18 mouse cellular contexts compared by ENCODE assay signal in the genomic region with DNA sequence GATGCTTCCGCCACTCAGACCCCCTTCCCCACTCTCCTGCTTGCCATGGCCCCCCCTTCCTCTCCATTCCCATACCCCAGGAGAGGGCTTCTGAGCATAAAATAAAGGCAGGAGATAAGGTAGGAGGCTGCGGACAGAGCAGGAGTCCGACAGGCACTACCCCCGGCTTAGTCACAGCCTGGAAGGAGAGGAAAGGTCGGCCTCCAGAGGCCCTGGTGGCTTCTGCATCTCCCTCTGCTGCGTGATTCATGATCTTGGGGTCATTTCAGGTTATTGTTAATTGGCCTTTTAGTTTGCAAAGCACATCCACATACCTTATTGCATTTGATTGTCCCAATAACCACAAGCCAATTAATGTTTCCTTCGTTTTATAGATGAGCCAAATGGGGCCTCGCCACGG.
"Had no signal": no experiment of that assay in that cellular context is flagged by ENCODE, and none has a peak within 500 bp of the region (broad histone marks: within the 10 kb centered on the region; RNA-seq: fewer than 3 reads in every experiment).

No protein-coding gene starts in this region.

- H3K27ac ChIP-seq: kidney, postnatal 0 days; left cerebral cortex, adult 2 months; liver, embryonic 13.5 days; midbrain, embryonic 10.5 days; midbrain, embryonic 13.5 days; neural tube, embryonic 13.5 days; stomach, embryonic 15.5 days had no signal

- H3K4me1 ChIP-seq: midbrain, embryonic 13.5 days; stomach, embryonic 15.5 days had no signal

- DNase-seq: kidney, adult 9 months; kidney, postnatal 25 days; layer of hippocampus, postnatal 36 days; liver, embryonic 13.5 days; lung, adult 2 months; lung, postnatal 14 days; lung, postnatal 4 days; right cerebral cortex, postnatal 25 days; spleen, adult 18-20 months; thymus, adult 18-20 months; thymus, postnatal 36 days had no signal

- H3K9me3 ChIP-seq: liver, embryonic 13.5 days; midbrain, embryonic 10.5 days; midbrain, embryonic 13.5 days; neural tube, embryonic 13.5 days; stomach, embryonic 15.5 days had no signal

- H3K4me3 ChIP-seq: left cerebral cortex, adult 2 months; liver, embryonic 13.5 days; midbrain, embryonic 10.5 days; midbrain, embryonic 13.5 days; myocyte; neural tube, embryonic 13.5 days; stomach, embryonic 15.5 days had no signal

- H3K27me3 ChIP-seq: liver, embryonic 13.5 days; midbrain, embryonic 13.5 days; neural tube, embryonic 13.5 days; stomach, embryonic 15.5 days had no signal

- H3K36me3 ChIP-seq: liver, embryonic 13.5 days; midbrain, embryonic 10.5 days; midbrain, embryonic 13.5 days; neural tube, embryonic 13.5 days; stomach, embryonic 15.5 days had no signal
